Mouse (Mus musculus) layer of hippocampus, adult 9-10 months (tissue): ENCODE measurements at regions not wholly inside any gene's neighbourhood (a gene's known extent, or its start where the extent isn't known, plus 50 kb on each side); places are given as distances from the start of the nearest gene placed in this dataset.

Experiments
- DNase-seq: peaks from one replicate; pipeline ENCODE4 v3.0.0; 2022; ENCODE audit warnings: low spot score

DNA sequence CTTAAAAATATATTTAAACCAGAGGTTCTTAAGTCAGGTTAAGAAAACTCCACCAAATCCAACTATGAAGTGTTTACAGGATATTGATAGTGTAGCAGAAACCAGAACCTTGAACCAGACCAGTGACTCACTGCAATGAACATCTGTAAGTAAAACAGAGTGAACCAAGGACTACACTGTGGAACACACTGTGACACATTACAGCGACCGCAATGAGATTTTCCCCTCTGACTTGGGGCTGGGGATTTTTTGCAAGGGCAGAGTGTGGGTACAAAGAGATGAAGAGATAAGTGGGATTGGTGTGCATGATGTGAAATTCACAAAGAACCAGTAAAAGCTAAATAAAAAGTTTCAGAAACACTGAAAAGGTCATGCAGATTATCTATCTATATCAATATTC is 73.0 kb upstream of the Nrn1 start:
- no peak for DNase-seq

DNA sequence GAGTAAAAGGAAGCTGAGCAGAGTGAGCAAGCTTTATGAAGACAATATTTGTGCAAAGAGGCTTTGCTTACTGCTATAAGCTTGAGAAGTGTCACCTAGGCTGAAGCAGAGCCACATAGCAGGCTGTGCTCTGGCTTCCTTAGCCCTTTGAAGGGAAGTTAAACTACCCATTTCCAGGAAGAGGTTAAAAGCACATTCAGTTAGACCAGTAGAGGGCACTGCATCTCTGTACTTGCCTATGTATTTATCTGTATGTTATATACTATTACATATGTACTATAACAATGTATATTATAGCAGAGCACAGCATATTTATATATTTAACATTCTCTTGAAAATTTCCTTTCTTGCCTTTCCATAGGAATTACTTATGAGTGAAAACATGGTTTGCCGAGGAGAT is 54.4 kb upstream of the Nrn1 start:
- DNase-seq, result peak; percentile 41
